Mouse (Mus musculus): ENCODE measurements around the gene Oog2.
"Not testable (repeated sequence)": the region's sequence is repeated elsewhere in the genome, so short reads cannot be mapped to it uniquely, and the experiment has no call there.

Oog2 gene

GRCm38 (mm10) chr4:144190419-144190818 lies at the start of gene Oog2:
Oog2 (plus strand) TSS chr4:144190719.
- DNase-seq (ENCODE audit: low spot score in 2 of 2) = no peak

GRCm38 (mm10) chr4:144162563-144162962 lies 28.0 kb upstream of the Oog2 start, which contains the start of gene Oog3:
Oog3 (minus strand) TSS chr4:144162663.
- DNase-seq (ENCODE audit: low spot score in 2 of 2) = no peak

- not testable (repeated sequence) for DNase-seq (ENCODE audit: low spot score in 2 of 2)
These were observed 22.7 kb downstream of the Oog2 start, which contains the start of gene C87977 for GRCm38 (mm10) chr4:144213218-144213617. C87977 (minus strand) TSS chr4:144213318.

All from cerebellum, postnatal 4 days (tissue).